Mouse (Mus musculus): ENCODE results near the gene Chit1.

The Chit1 gene

GRCm38 (mm10) chr1:134200481-134200880 lies 89.4 kb downstream of the Chit1 start:
- in situ Hi-C loops (cut with MboI), result no loop called here
